Mouse (Mus musculus) adrenal gland, postnatal 10 days (tissue): ENCODE data around the gene Ldhb. TPM values are rescaled to one million over a fixed set of nuclear protein-coding genes. Genes with fewer than 3 reads are reported as not detected.

ENCODE experiments used
- total RNA-seq, 2 experiments: library from RNA; stranded (reverse); gene quantifications; 2 replicates each; pipeline ENCODE4 v1.2.3; 2021

The Ldhb gene
- total RNA-seq, 2 experiments from 2014 or later: 483 to 579 TPM

Other genes with a start within 250 kb of the Ldhb start
- gene Iapp, start 209.5 kb downstream of the Ldhb start, total RNA-seq: not detected
- not detected for gene Slco1a5, start 185.0 kb downstream of the Ldhb start, total RNA-seq
- gene Pyroxd1, start 162.3 kb downstream of the Ldhb start, total RNA-seq: 10 to 100 TPM in 1 of 2 experiments, 1 to 10 TPM in 1; 9.6 to 14.7 TPM
- 10 to 100 TPM; 13.9 to 17.8 TPM for gene Recql, start 120.9 kb downstream of the Ldhb start, total RNA-seq
- gene Golt1b, start 120.7 kb downstream of the Ldhb start, total RNA-seq: 10 to 100 TPM; 32.5 to 35.0 TPM
- under 1 TPM in 1 of 2 experiments, not detected in 1; 0.18 TPM for gene Spx, start 94.5 kb downstream of the Ldhb start, total RNA-seq
- gene Gys2, start 34.8 kb downstream of the Ldhb start, total RNA-seq: 10 to 100 TPM in 1 of 2 experiments, 1 to 10 TPM in 1; 9.9 to 42.7 TPM
- 10 to 100 TPM; 22.2 to 23.9 TPM for gene Kcnj8, start 63.7 kb upstream of the Ldhb start, total RNA-seq
- 10 to 100 TPM; 36.0 to 43.2 TPM for gene Abcc9, start 194.4 kb upstream of the Ldhb start, total RNA-seq
- gene Cmas, start 248.7 kb upstream of the Ldhb start, total RNA-seq: 10 to 100 TPM; 33.8 to 37.4 TPM